Mouse (Mus musculus): ENCODE data around the gene Hoxa6. TPM values are rescaled to one million over a fixed set of nuclear protein-coding genes. Genes with fewer than 3 reads are reported as not detected.

Gene Hoxa6
- total and polyA plus RNA-seq, 3 experiments = 0.58 to 2.2 (median 2.1) TPM

- Histone ChIP-seq H3K27me3 (replicated peaks) (no peaks in the 10 kb centered on the region), H3K4me2 (ENCODE audit: insufficient read depth, low read depth, poor library complexity, severe bottlenecking) (no peak overlapping the region)
- in situ Hi-C loops (cut with MboI; ENCODE audit: low pct_ligation_motif_present, low pct_unique_long_range_greater_than_20kb, low sequenced_read_pairs) = no loop called here
Measured at GRCm38 (mm10) chr6:52185222-52185621, 23.3 kb downstream of the Hoxa6 start.

GRCm38 (mm10) chr6:52184668-52185067, 23.9 kb downstream of the Hoxa6 start:
- Histone ChIP-seq H3K9ac (ENCODE audit: insufficient read depth, low read depth) (no peak overlapping the region), H3K9me3 (replicated peaks; ENCODE audit: low read length) (no peaks in the 10 kb centered on the region), H3K36me3 (replicated peaks in 1 of 2; ENCODE audit: control insufficient read depth in 1 of 2, insufficient read depth in 1 of 2, low read length in 1 of 2) (no peaks in the 10 kb centered on the region), H3K4me3 (replicated peaks in 1 of 3; ENCODE audit: low read depth in 2 of 3, low read length in 2 of 3, poor library complexity in 1 of 3) (no peak overlapping the region), H3K27me3 (replicated peaks) (no peaks in the 10 kb centered on the region), H3K79me2 (replicated peaks; ENCODE audit: control insufficient read depth, extremely low read depth, insufficient read depth, poor library complexity, severe bottlenecking) (no peaks in the 10 kb centered on the region), H3K4me1 (ENCODE audit: control insufficient read depth in 1 of 2, insufficient read depth in 2 of 2) (no peaks in the 10 kb centered on the region), H3K4me2 (ENCODE audit: insufficient read depth, low read depth, poor library complexity, severe bottlenecking) (no peak overlapping the region), H3K27ac (ENCODE audit: insufficient read depth, low read depth) (no peak overlapping the region)
- in situ Hi-C loops (cut with MboI; ENCODE audit: low pct_ligation_motif_present, low pct_unique_long_range_greater_than_20kb, low sequenced_read_pairs) (no loop called here), dilution Hi-C loops (cut with MboI; ENCODE audit: extremely low pct_ligation_motif_present, extremely low pct_unique_long_range_greater_than_20kb, low sequenced_read_pairs) (no loop called here)
- TF ChIP-seq POLR2A (IDR thresholded peaks at IDR 0.05; ENCODE audit: low read depth, low read length) = no peak
- TF ChIP-seq ZMIZ1 (IDR thresholded peaks at IDR 0.05; ENCODE audit: low read depth, low read length) = no peak
- TF ChIP-seq SIN3A (IDR thresholded peaks at IDR 0.05; ENCODE audit: low read length) = no peak
- no peak for TF ChIP-seq UBTF (IDR thresholded peaks at IDR 0.05; ENCODE audit: low read depth, low read length)
- no peak for TF ChIP-seq MAFK (IDR thresholded peaks at IDR 0.05; ENCODE audit: insufficient replicate concordance, low read length)
- no peak for TF ChIP-seq USF2 (conservative IDR thresholded peaks at IDR 0.05; ENCODE audit: low read depth, low read length)
- no peak for TF ChIP-seq EP300 (IDR thresholded peaks at IDR 0.05; ENCODE audit: low read length)
- TF ChIP-seq CHD1 (IDR thresholded peaks at IDR 0.05; ENCODE audit: low read depth, low read length) = no peak
- TF ChIP-seq NRF1 (IDR thresholded peaks at IDR 0.05; ENCODE audit: low read depth, low read length) = no peak
- TF ChIP-seq ZKSCAN1 (IDR thresholded peaks at IDR 0.05; ENCODE audit: borderline replicate concordance, low read depth, low read length) = no peak
- TF ChIP-seq RAD21 (IDR thresholded peaks at IDR 0.05; ENCODE audit: low read depth, low read length) = no peak
- TF ChIP-seq TCF12 (IDR thresholded peaks at IDR 0.05; ENCODE audit: low read depth, low read length) = no peak
- no peak for TF ChIP-seq JUN (IDR thresholded peaks at IDR 0.05; ENCODE audit: insufficient read depth, low read depth, low read length)
- TF ChIP-seq HCFC1 (IDR thresholded peaks at IDR 0.05; ENCODE audit: low read depth, low read length) = no peak
- no peak for DNase-seq (ENCODE audit: extremely low read depth)

More at GRCm38 (mm10) chr6:52185222-52185621, 23.3 kb downstream of the Hoxa6 start:
- no peak for TF ChIP-seq POLR2AphosphoS2 (IDR thresholded peaks at IDR 0.05; ENCODE audit: low read depth, low read length)
- TF ChIP-seq PAX5 (IDR thresholded peaks at IDR 0.05; ENCODE audit: low read length) = no peak
- no peak for TF ChIP-seq USF1 (IDR thresholded peaks at IDR 0.05; ENCODE audit: low read depth, low read length)
- TF ChIP-seq POLR2A (IDR thresholded peaks at IDR 0.05; ENCODE audit: low read depth, low read length) = no peak
- TF ChIP-seq NELFE (IDR thresholded peaks at IDR 0.05; ENCODE audit: low read depth, low read length) = no peak
- TF ChIP-seq NRF1 (IDR thresholded peaks at IDR 0.05; ENCODE audit: low read depth, low read length) = no peak
- TF ChIP-seq JUN (IDR thresholded peaks at IDR 0.05; ENCODE audit: insufficient read depth, low read depth, low read length) = no peak
- no peak for TF ChIP-seq MEF2A (IDR thresholded peaks at IDR 0.05; ENCODE audit: borderline replicate concordance, low read depth, low read length)
- no peak for TF ChIP-seq CTCF (conservative IDR thresholded peaks at IDR 0.05 in 1 of 2, IDR thresholded peaks at IDR 0.05 in 1 of 2; ENCODE audit: low read depth in 2 of 2, low read length in 2 of 2)
- TF ChIP-seq BHLHE40 (IDR thresholded peaks at IDR 0.05; ENCODE audit: low read depth, low read length) = no peak
- no peak for TF ChIP-seq ZMIZ1 (IDR thresholded peaks at IDR 0.05; ENCODE audit: low read depth, low read length)
- TF ChIP-seq UBTF (IDR thresholded peaks at IDR 0.05; ENCODE audit: low read depth, low read length) = no peak
- no peak for TF ChIP-seq IRF4 (IDR thresholded peaks at IDR 0.05; ENCODE audit: low read depth, low read length)
- TF ChIP-seq JUND (conservative IDR thresholded peaks at IDR 0.05; ENCODE audit: low read depth, low read length) = no peak
- TF ChIP-seq MXI1 (IDR thresholded peaks at IDR 0.05; ENCODE audit: low read depth, low read length) = no peak
- TF ChIP-seq TCF12 (IDR thresholded peaks at IDR 0.05; ENCODE audit: low read depth, low read length) = no peak
- TF ChIP-seq KAT2A (IDR thresholded peaks at IDR 0.05; ENCODE audit: insufficient replicate concordance, low read length) = no peak
- TF ChIP-seq MAZ (IDR thresholded peaks at IDR 0.05; ENCODE audit: low read depth, low read length) = no peak
- no peak for TF ChIP-seq EP300 (IDR thresholded peaks at IDR 0.05; ENCODE audit: low read length)
- Histone ChIP-seq H3K36me3 (replicated peaks in 1 of 2; ENCODE audit: control insufficient read depth in 1 of 2, insufficient read depth in 1 of 2, low read length in 1 of 2) (peaks cover 0 to 2% of the 10 kb centered on the region in 2 experiments), H3K79me2 (replicated peaks; ENCODE audit: control insufficient read depth, extremely low read depth, insufficient read depth, poor library complexity, severe bottlenecking) (no peaks in the 10 kb centered on the region), H3K4me1 (ENCODE audit: control insufficient read depth in 1 of 2, insufficient read depth in 2 of 2) (no peaks in the 10 kb centered on the region), H3K9ac (ENCODE audit: insufficient read depth, low read depth) (no peak overlapping the region), H3K27ac (ENCODE audit: insufficient read depth, low read depth) (no peak overlapping the region), H3K9me3 (replicated peaks; ENCODE audit: low read length) (no peaks in the 10 kb centered on the region), H3K4me3 (replicated peaks in 1 of 3; ENCODE audit: low read depth in 2 of 3, low read length in 2 of 3, poor library complexity in 1 of 3) (no peak overlapping the region)
- DNase-seq (ENCODE audit: extremely low read depth) = no peak
- dilution Hi-C loops (cut with MboI; ENCODE audit: extremely low pct_ligation_motif_present, extremely low pct_unique_long_range_greater_than_20kb, low sequenced_read_pairs) = no loop called here

Measured in CH12.LX (cell line).